Mouse (Mus musculus): ENCODE measurements around the gene Trir. TPM values are rescaled to one million over a fixed set of nuclear protein-coding genes. Genes with fewer than 3 reads are reported as not detected.
A peak's percentile ranks its signal among the peaks of the same experiment; 100 is the strongest.

The Trir gene
- polyA plus RNA-seq, 1 experiment from 2014 or later: 117 TPM

DNA sequence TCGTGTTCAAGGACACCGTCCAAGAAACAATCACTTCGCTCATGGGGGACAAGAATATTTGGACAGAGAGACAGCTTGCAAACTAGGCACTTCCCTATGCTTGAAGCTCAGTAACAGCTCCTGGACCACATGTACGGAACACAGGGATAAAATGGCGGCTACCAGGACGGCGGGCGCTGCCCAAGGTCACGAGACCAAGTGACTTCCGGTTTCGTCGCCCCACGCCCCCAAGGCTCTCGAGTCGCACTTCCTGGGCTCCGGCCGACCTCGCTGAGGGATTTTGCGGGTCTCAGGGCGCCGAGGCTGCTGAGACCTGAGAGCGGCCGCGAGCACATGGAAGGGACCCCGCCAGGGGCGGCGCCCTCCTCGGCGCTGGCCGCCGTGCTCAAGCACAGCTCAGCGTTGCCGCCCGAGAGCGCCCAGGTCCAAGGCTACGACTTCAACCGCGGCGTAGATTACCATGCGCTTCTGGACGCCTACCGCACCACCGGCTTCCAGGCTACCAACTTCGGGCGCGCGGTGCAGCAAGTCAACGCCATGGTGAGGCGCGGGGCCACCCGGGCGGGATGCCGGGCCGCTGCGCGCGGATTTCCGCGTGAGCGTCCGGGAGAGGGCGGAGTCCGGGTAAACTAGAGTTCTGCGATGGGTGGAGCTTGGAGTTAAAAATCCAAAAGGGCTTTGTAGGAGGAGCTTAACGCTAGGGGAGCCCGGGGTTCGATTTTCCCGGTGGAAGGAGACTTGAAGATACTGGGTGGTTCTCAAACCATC is 45.1 kb downstream of the Trir start, which contains the start of gene Dhps:
Gene Dhps, plus strand, starts transcription at position 244 of the 768 bp plus-strand sequence.
- H3K4me3 ChIP-seq (replicated peaks): peak within 1 kb of the TSS; percentile 98
- H3K36me3 ChIP-seq: peaks cover 46% of the 10 kb centered on the region
- peak within 1 kb of the TSS; percentile 80 for H3K4me2 ChIP-seq (replicated peaks)
- no peaks in the 10 kb centered on the region for H3K9me3 ChIP-seq (replicated peaks)
- ATAC-seq (ENCODE audit: insufficient number of reproducible peaks, low FRiP score, low TSS enrichment, low read depth): peak; percentile 87
- peaks cover 10% of the 10 kb centered on the region; the same call in 1 of the 2 replicates for H3K4me1 ChIP-seq
- WGBS: under 1% methylated on average over 68 of the region's 68 CpGs
- no peaks in the 10 kb centered on the region for H3K27me3 ChIP-seq
- peak within 1 kb of the TSS; percentile 91 for H3K9ac ChIP-seq
- peak within 1 kb of the TSS; percentile 97 for H3K27ac ChIP-seq (replicated peaks)

DNA sequence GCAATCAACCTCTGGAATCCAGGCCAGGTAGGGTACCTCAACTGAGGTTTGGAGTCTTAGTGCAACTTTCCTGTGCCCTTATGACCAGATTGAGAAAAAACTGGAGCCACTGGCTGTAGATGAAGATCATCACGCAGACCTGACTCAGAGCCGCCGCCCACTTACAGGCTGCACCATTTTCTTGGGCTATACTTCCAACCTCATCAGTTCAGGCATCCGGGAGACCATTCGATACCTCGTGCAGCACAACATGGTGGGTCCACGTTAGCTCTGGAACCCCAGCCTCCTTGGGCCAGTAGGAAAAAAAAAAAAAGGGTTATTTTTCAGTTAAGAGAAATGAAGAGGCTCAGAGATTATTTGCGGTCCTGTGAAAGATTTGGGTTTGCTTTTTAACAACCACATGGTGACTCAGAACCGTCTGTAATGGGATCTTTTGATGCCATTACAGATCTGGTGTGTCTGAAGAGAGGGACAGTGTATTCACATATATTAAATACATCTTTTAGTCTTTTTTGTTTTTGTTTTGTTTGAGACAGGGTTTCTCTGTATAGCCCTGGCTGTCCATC is 45.8 kb downstream of the Trir start:
- 30% methylated on average over 9 of the region's 9 CpGs for WGBS
- Histone ChIP-seq H3K9me3 (replicated peaks) (no peaks in the 10 kb centered on the region), H3K4me3 (replicated peaks) (peak overlapping the region; percentile 98), H3K4me1 (peaks cover 10% of the 10 kb centered on the region; the same call in 1 of the 2 replicates), H3K27me3 (no peaks in the 10 kb centered on the region), H3K27ac (replicated peaks) (peak overlapping the region; percentile 97), H3K4me2 (replicated peaks) (peak overlapping the region; percentile 80), H3K36me3 (peaks cover 43% of the 10 kb centered on the region), H3K9ac (peak overlapping the region; percentile 91)
- no peak for ATAC-seq (ENCODE audit: insufficient number of reproducible peaks, low FRiP score, low TSS enrichment, low read depth)

- Histone ChIP-seq H3K36me3 (peaks cover 36% of the 10 kb centered on the region), H3K4me1 (peaks cover 10% of the 10 kb centered on the region; the same call in 1 of the 2 replicates), H3K4me2 (replicated peaks) (no peak overlapping the region), H3K27ac (replicated peaks) (no peak overlapping the region), H3K4me3 (replicated peaks) (no peak overlapping the region), H3K9me3 (replicated peaks) (no peaks in the 10 kb centered on the region), H3K9ac (no peak overlapping the region), H3K27me3 (no peaks in the 10 kb centered on the region)
- no peak for ATAC-seq (ENCODE audit: insufficient number of reproducible peaks, low FRiP score, low TSS enrichment, low read depth)
- WGBS: 93% methylated on average over 15 of the region's 15 CpGs
These were observed 46.5 kb downstream of the Trir start for GRCm38 (mm10) chr8:85073041-85073612.

DNA sequence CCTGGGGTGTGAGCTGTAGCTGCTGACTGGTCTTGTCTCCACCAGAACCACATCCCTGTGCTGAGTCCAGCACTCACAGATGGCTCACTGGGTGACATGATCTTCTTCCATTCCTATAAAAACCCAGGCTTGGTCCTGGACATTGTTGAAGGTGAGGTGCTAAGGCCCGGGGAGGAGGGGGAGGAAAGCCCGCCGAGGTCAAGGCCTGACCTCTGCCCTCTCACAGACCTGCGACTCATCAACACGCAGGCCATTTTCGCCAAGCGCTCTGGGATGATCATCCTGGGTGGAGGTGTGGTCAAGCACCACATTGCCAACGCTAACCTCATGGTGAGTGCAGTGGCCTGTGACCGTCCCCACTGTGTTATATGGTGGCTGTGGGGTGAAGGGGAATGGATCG is 47.5 kb downstream of the Trir start:
- H3K4me2 ChIP-seq (replicated peaks): no peak overlapping the region
- WGBS: 75% methylated on average over 10 of the region's 10 CpGs
- no peaks in the 10 kb centered on the region for H3K27me3 ChIP-seq
- H3K4me3 ChIP-seq (replicated peaks): no peak overlapping the region
- H3K9me3 ChIP-seq (replicated peaks): no peaks in the 10 kb centered on the region
- peaks cover 10% of the 10 kb centered on the region; the same call in 1 of the 2 replicates for H3K4me1 ChIP-seq
- H3K36me3 ChIP-seq: peaks cover 43% of the 10 kb centered on the region
- no peak for ATAC-seq (ENCODE audit: insufficient number of reproducible peaks, low FRiP score, low TSS enrichment, low read depth)
- H3K27ac ChIP-seq (replicated peaks): no peak overlapping the region
- H3K9ac ChIP-seq: no peak overlapping the region

- Histone ChIP-seq H3K36me3 (peaks cover 43% of the 10 kb centered on the region), H3K27ac (replicated peaks) (no peak overlapping the region), H3K27me3 (no peaks in the 10 kb centered on the region), H3K4me1 (peaks cover 13% of the 10 kb centered on the region), H3K4me3 (replicated peaks) (no peak overlapping the region), H3K4me2 (replicated peaks) (no peak overlapping the region), H3K9ac (no peak overlapping the region), H3K9me3 (replicated peaks) (no peaks in the 10 kb centered on the region)
- no peak for ATAC-seq (ENCODE audit: insufficient number of reproducible peaks, low FRiP score, low TSS enrichment, low read depth)
- 89% methylated on average over 10 of the region's 10 CpGs for WGBS
These were observed 48.0 kb downstream of the Trir start for GRCm38 (mm10) chr8:85074617-85075016.

DNA sequence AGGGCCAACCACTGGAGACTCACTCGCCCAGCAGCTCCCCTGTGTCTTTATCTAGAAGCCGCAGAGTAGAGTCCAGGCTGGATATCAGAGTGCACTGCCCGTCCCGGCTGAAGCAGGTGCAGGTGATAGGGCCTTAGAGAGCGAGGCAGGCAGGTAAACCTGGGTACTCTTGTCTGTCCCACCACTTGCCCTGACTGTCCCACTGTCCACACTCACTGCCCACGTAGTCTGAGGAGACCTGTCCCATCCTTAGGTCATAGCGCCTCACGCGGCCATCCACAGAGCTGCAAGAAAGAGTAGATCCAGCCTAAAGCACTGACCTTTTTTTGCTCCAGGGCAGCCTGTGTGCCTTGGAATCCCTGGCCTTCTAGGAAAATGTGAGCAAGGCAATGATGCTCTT is 49.4 kb downstream of the Trir start:
- H3K9me3 ChIP-seq (replicated peaks): no peaks in the 10 kb centered on the region
- peaks cover 18% of the 10 kb centered on the region for H3K4me1 ChIP-seq
- no peak overlapping the region for H3K27ac ChIP-seq (replicated peaks)
- H3K4me2 ChIP-seq (replicated peaks): no peak overlapping the region
- H3K36me3 ChIP-seq: peaks cover 43% of the 10 kb centered on the region
- WGBS: 85% methylated on average over 9 of the region's 9 CpGs
- H3K9ac ChIP-seq: no peak overlapping the region
- ATAC-seq (ENCODE audit: insufficient number of reproducible peaks, low FRiP score, low TSS enrichment, low read depth): no peak
- H3K4me3 ChIP-seq (replicated peaks): no peak overlapping the region
- no peaks in the 10 kb centered on the region for H3K27me3 ChIP-seq

DNA sequence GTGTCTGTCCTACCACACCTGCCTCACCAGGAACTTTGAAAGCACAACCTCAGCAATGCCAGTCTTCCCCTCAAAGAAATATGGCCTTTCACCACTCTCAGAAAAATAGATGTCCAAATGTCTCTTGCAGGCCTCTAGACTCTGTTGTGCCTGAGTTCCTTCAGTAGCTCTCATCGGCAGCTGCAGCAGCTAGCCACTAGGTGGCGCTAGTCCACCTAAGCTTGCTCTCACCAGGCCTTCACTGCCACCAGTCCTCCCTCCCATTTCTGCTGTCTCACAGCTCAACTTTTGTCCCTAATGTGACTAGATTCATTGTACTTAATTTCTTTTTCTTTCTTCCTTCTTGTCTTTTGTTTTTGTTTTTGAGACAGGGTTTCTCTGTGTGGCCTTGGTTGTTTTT is 50.4 kb downstream of the Trir start:
- no peak overlapping the region for H3K27ac ChIP-seq (replicated peaks)
- 2% methylated on average over 2 of the region's 2 CpGs for WGBS

More for the DNA sequence above, 50.4 kb downstream of the Trir start:
- H3K9ac ChIP-seq: no peak overlapping the region
- peaks cover 43% of the 10 kb centered on the region for H3K36me3 ChIP-seq
- H3K27me3 ChIP-seq: no peaks in the 10 kb centered on the region
- H3K9me3 ChIP-seq (replicated peaks): no peaks in the 10 kb centered on the region
- no peak for ATAC-seq (ENCODE audit: insufficient number of reproducible peaks, low FRiP score, low TSS enrichment, low read depth)
- no peak overlapping the region for H3K4me3 ChIP-seq (replicated peaks)
- peaks cover 26% of the 10 kb centered on the region for H3K4me1 ChIP-seq
- no peak overlapping the region for H3K4me2 ChIP-seq (replicated peaks)

Small RNA genes within 50 kb of the gene (microRNA-seq; reads per million reads assigned to microRNA genes)
- not detected for gene Mir7070 (ENCODE audit: borderline number of aligned reads)

Other genes starting within 250 kb of the Trir start
- 61.4 and 62.0 TPM in 2 replicates for gene Nfix, start 226.5 kb upstream of the Trir start, polyA plus RNA-seq (2015; fragmentation: Nextera tagmentation; extraction: Ambion mirVana)
- 8.4 and 8.9 TPM in 2 replicates for gene Dand5, start 204.0 kb upstream of the Trir start, polyA plus RNA-seq (2015; fragmentation: Nextera tagmentation; extraction: Ambion mirVana)
- gene Gadd45gip1, start 195.3 kb upstream of the Trir start, polyA plus RNA-seq (2015; fragmentation: Nextera tagmentation; extraction: Ambion mirVana): 46.5 TPM in 2 replicates
- gene Rad23a, start 186.2 kb upstream of the Trir start, polyA plus RNA-seq (2015; fragmentation: Nextera tagmentation; extraction: Ambion mirVana): 104 and 110 TPM in 2 replicates
- gene Calr, start 179.9 kb upstream of the Trir start, polyA plus RNA-seq (2015; fragmentation: Nextera tagmentation; extraction: Ambion mirVana): 975 and 998 TPM in 2 replicates
- 94.5 and 99.8 TPM in 2 replicates for gene Farsa, start 169.8 kb upstream of the Trir start, polyA plus RNA-seq (2015; fragmentation: Nextera tagmentation; extraction: Ambion mirVana)
- gene Syce2, start 154.7 kb upstream of the Trir start, polyA plus RNA-seq (2015; fragmentation: Nextera tagmentation; extraction: Ambion mirVana): 68.0 and 72.9 TPM in 2 replicates
- 29.4 and 32.2 TPM in 2 replicates for gene Gcdh, start 132.9 kb upstream of the Trir start, polyA plus RNA-seq (2015; fragmentation: Nextera tagmentation; extraction: Ambion mirVana)
- gene Klf1, start 124.9 kb upstream of the Trir start, polyA plus RNA-seq (2015; fragmentation: Nextera tagmentation; extraction: Ambion mirVana): 1.3 and 1.6 TPM in 2 replicates
- gene Dnase2a, start 118.3 kb upstream of the Trir start, polyA plus RNA-seq (2015; fragmentation: Nextera tagmentation; extraction: Ambion mirVana): 20.0 and 22.4 TPM in 2 replicates
- gene Mast1, start 89.5 kb upstream of the Trir start, polyA plus RNA-seq (2015; fragmentation: Nextera tagmentation; extraction: Ambion mirVana): 1.9 and 2.2 TPM in 2 replicates
- gene Rtbdn, start 79.8 kb upstream of the Trir start, polyA plus RNA-seq (2015; fragmentation: Nextera tagmentation; extraction: Ambion mirVana): 0.27 TPM in 1 of 2 replicates, not detected in the other
- gene Gm49661, start 57.4 kb upstream of the Trir start, polyA plus RNA-seq (2015; fragmentation: Nextera tagmentation; extraction: Ambion mirVana): not detected in 2 replicates
- 705 and 717 TPM in 2 replicates for gene Prdx2, start 57.2 kb upstream of the Trir start, polyA plus RNA-seq (2015; fragmentation: Nextera tagmentation; extraction: Ambion mirVana)
- gene Rnaseh2a, start 57.1 kb upstream of the Trir start, polyA plus RNA-seq (2015; fragmentation: Nextera tagmentation; extraction: Ambion mirVana): 94.9 and 99.1 TPM in 2 replicates
- 38.0 and 40.5 TPM in 2 replicates for gene Junb, start 48.1 kb upstream of the Trir start, polyA plus RNA-seq (2015; fragmentation: Nextera tagmentation; extraction: Ambion mirVana)
- 27.2 and 30.6 TPM in 2 replicates for gene Hook2, start 36.2 kb upstream of the Trir start, polyA plus RNA-seq (2015; fragmentation: Nextera tagmentation; extraction: Ambion mirVana)
- 0.93 and 2.0 TPM in 2 replicates for gene Best2, start 12.3 kb upstream of the Trir start, polyA plus RNA-seq (2015; fragmentation: Nextera tagmentation; extraction: Ambion mirVana)
- 117 and 119 TPM in 2 replicates for gene Asna1, start 1.5 kb upstream of the Trir start, polyA plus RNA-seq (2015; fragmentation: Nextera tagmentation; extraction: Ambion mirVana)
- gene Tnpo2, start 10.1 kb downstream of the Trir start, polyA plus RNA-seq (2015; fragmentation: Nextera tagmentation; extraction: Ambion mirVana): 31.4 and 32.9 TPM in 2 replicates
- 32.6 and 37.4 TPM in 2 replicates for gene Fbxw9, start 33.2 kb downstream of the Trir start, polyA plus RNA-seq (2015; fragmentation: Nextera tagmentation; extraction: Ambion mirVana)
- gene Gm5741, start 41.2 kb downstream of the Trir start, polyA plus RNA-seq (2015; fragmentation: Nextera tagmentation; extraction: Ambion mirVana): 0.65 and 0.88 TPM in 2 replicates
- 53.0 and 57.9 TPM in 2 replicates for gene Dhps, start 44.9 kb downstream of the Trir start, polyA plus RNA-seq (2015; fragmentation: Nextera tagmentation; extraction: Ambion mirVana)
- 123 and 127 TPM in 2 replicates for gene Wdr83os, start 53.9 kb downstream of the Trir start, polyA plus RNA-seq (2015; fragmentation: Nextera tagmentation; extraction: Ambion mirVana)
- 42.0 and 43.7 TPM in 2 replicates for gene Wdr83, start 54.5 kb downstream of the Trir start, polyA plus RNA-seq (2015; fragmentation: Nextera tagmentation; extraction: Ambion mirVana)
- 35.7 and 39.5 TPM in 2 replicates for gene Man2b1, start 56.4 kb downstream of the Trir start, polyA plus RNA-seq (2015; fragmentation: Nextera tagmentation; extraction: Ambion mirVana)
- gene Zfp791, start 96.3 kb downstream of the Trir start, polyA plus RNA-seq (2015; fragmentation: Nextera tagmentation; extraction: Ambion mirVana): 3.2 TPM in 2 replicates
- gene Cks1brt, start 125.1 kb downstream of the Trir start, polyA plus RNA-seq (2015; fragmentation: Nextera tagmentation; extraction: Ambion mirVana): not detected in 2 replicates
- not detected in 2 replicates for gene Olfr371, start 199.2 kb downstream of the Trir start, polyA plus RNA-seq (2015; fragmentation: Nextera tagmentation; extraction: Ambion mirVana)

Measured in embryonic facial prominence, embryonic 15.5 days (tissue).